Mouse (Mus musculus) liver, embryonic 14.5 days (tissue): ENCODE results near the gene Eras. TPM values are rescaled to one million over a fixed set of nuclear protein-coding genes. Genes with fewer than 3 reads are reported as not detected.

Source experiments
- ATAC-seq: fragments of 200-750 bp; cut with Nextera tagmentation; 2 replicates; pipeline ENCODE4 v1.8.0; 2017; ENCODE audit warnings: moderate number of reproducible peaks, mild to moderate bottlenecking, moderate library complexity; ENCODE audit not compliant: insufficient read depth
- DNase-seq, 3 experiments: peaks; one replicate each; pipeline ENCODE4 v3.0.0-alpha.2; 2012 to 2013; ENCODE audit warnings: low read depth in 3 of 3, low spot score in 3 of 3
- H3K27ac ChIP-seq: fragments of 300-500 bp; sonication (generic); 2 replicates; pipeline ENCODE4 v1.5.1; 2014; ENCODE audit warnings: moderate library complexity, mild to moderate bottlenecking, control low read depth, inconsistent platforms
- H3K27me3 ChIP-seq: fragments of 300-500 bp; sonication (generic); 2 replicates; pipeline ENCODE4 v1.6.1; 2014; ENCODE audit warnings: mild to moderate bottlenecking, low read length, moderate library complexity; ENCODE audit not compliant: control insufficient read depth, insufficient read depth
- H3K36me3 ChIP-seq: fragments of 300-500 bp; sonication (generic); replicated peaks from 2 replicates; pipeline ENCODE4 v1.6.1; 2014; ENCODE audit warnings: low read depth; ENCODE audit not compliant: control insufficient read depth, insufficient read depth
- H3K4me1 ChIP-seq, 2 experiments: fragments of 200-500 bp in 1 of 2; fragments of 300-500 bp in 1 of 2; sonication (generic) in 1 of 2; replicated peaks; 2 replicates each; pipeline ENCODE4 v1.6.1; 2012 to 2014; ENCODE audit warnings: antibody characterized with exemption in 1 of 2, inconsistent platforms in 1 of 2, low read length in 1 of 2; ENCODE audit not compliant: control insufficient read depth in 2 of 2, insufficient read depth in 2 of 2
- H3K4me2 ChIP-seq: fragments of 300-500 bp; sonication (generic); 2 replicates; pipeline ENCODE4 v1.6.1; 2014; ENCODE audit warnings: low read depth, mild to moderate bottlenecking, control low read depth, moderate library complexity
- H3K4me3 ChIP-seq, 2 experiments: fragments of 200-500 bp in 1 of 2; fragments of 300-500 bp in 1 of 2; sonication (generic) in 1 of 2; 2 replicates each; pipeline ENCODE4 v1.5.1; 2012 to 2014; ENCODE audit warnings: low read depth in 2 of 2, low read length in 2 of 2, mild to moderate bottlenecking in 2 of 2, control low read depth in 1 of 2, inconsistent platforms in 1 of 2, moderate library complexity in 1 of 2; ENCODE audit not compliant: insufficient read depth in 1 of 2
- H3K9ac ChIP-seq: fragments of 300-500 bp; sonication (generic); replicated peaks from 2 replicates; pipeline ENCODE4 v1.6.1; 2014; ENCODE audit warnings: mild to moderate bottlenecking, control low read depth, moderate library complexity
- H3K9me3 ChIP-seq: fragments of 300-500 bp; sonication (generic); 2 replicates; pipeline ENCODE4 v1.6.1; 2016; ENCODE audit warnings: low read length, mixed read lengths; ENCODE audit not compliant: control insufficient read depth
- CTCF ChIP-seq: IDR thresholded peaks from 2 replicates; pipeline ENCODE4 v1.5.1; 2016; ENCODE audit warnings: antibody characterized with exemption, low read depth, control low read depth
- EP300 ChIP-seq: IDR thresholded peaks from 2 replicates; pipeline ENCODE4 v1.6.1; 2016; ENCODE audit warnings: antibody characterized with exemption, low read depth
- WGBS: fragments of 180-500 bp; shearing (Covaris S2); extraction: QIAGEN DNeasy Blood & Tissue Kit; methylation state at CpG from one replicate; pipeline ENCODE4 v1.1.7; 2014; ENCODE audit not compliant: insufficient replicate concordance; 5-methylcytosine and 5-hydroxymethylcytosine counted together
- polyA plus RNA-seq, 2 experiments: library from polyadenylated mRNA; depleted of rRNA in 1 of 2; stranded (reverse) in 1 of 2; unstranded in 1 of 2; fragments of >200 nt; fragmentation: Nextera tagmentation in 1 of 2; extraction: Ambion mirVana in 1 of 2; gene quantifications; 2 replicates each; pipeline versions ENCODE4 v1.2.1 to v1.2.3; 2012 to 2014

The Eras gene
- polyA plus RNA-seq, 2 experiments: not detected

GRCm38 (mm10) chrX:7967596-7968201, 39.3 kb upstream of the Eras start:
- 27% methylated on average over 8 of the region's 9 CpGs for WGBS
- DNase-seq (peak; percentile 57 to 62 (median 60)), ATAC-seq (peak; percentile 81)
- Histone ChIP-seq H3K4me3 (peak overlapping the region; percentile 85 to 100), H3K9me3 (no peaks in the 10 kb centered on the region), H3K27me3 (no peaks in the 10 kb centered on the region), H3K4me2 (peak overlapping the region; percentile 85), H3K27ac (peak overlapping the region; percentile 91), H3K36me3 (peaks cover 4% of the 10 kb centered on the region), H3K9ac (peak overlapping the region; percentile 94), H3K4me1 (peaks cover 29 to 37% of the 10 kb centered on the region in 2 experiments)
- TF ChIP-seq EP300 (no peak), CTCF (peak; percentile 63)

GRCm38 (mm10) chrX:7966161-7966560, 37.8 kb upstream of the Eras start:
- Histone ChIP-seq H3K36me3 (peaks cover 17% of the 10 kb centered on the region), H3K4me3 (peak overlapping the region; percentile 85 to 100), H3K27ac (peak overlapping the region; percentile 91), H3K9me3 (no peaks in the 10 kb centered on the region), H3K9ac (peak overlapping the region; percentile 94), H3K27me3 (no peaks in the 10 kb centered on the region), H3K4me2 (peak overlapping the region; percentile 85), H3K4me1 (peaks cover 20 to 26% of the 10 kb centered on the region in 2 experiments)
- TF ChIP-seq CTCF (no peak), EP300 (0 out of 2 replicates have a peak, but pooled peaks have one; percentile 30)
- ATAC-seq (no peak), DNase-seq (peak in 1 of 3 experiments; percentile 24)
- WGBS: 12% methylated on average over 4 of the region's 4 CpGs

- Histone ChIP-seq H3K27ac (peak overlapping the region; percentile 59), H3K36me3 (peaks cover 38% of the 10 kb centered on the region), H3K4me2 (peak overlapping the region; percentile 85), H3K27me3 (no peaks in the 10 kb centered on the region), H3K4me1 (peaks cover 4 to 6% of the 10 kb centered on the region in 2 experiments; a peak in 2 of 4 replicates), H3K9ac (peak overlapping the region; percentile 94), H3K4me3 (peak overlapping the region; percentile 29 to 85), H3K9me3 (no peaks in the 10 kb centered on the region)
- ATAC-seq: no peak
- WGBS: 23% methylated on average over 7 of the region's 7 CpGs
- DNase-seq: no peak
- no peak for TF ChIP-seq EP300
- TF ChIP-seq CTCF: no peak
These were observed 35.6 kb upstream of the Eras start for GRCm38 (mm10) chrX:7963829-7964626.

- H3K27me3 ChIP-seq: no peaks in the 10 kb centered on the region
- H3K4me2 ChIP-seq: no peak overlapping the region
- TF ChIP-seq CTCF (no peak), EP300 (no peak)
- H3K9me3 ChIP-seq: no peaks in the 10 kb centered on the region
- ATAC-seq: no peak
- peaks cover 49% of the 10 kb centered on the region for H3K36me3 ChIP-seq
- no peak for DNase-seq
- no peak overlapping the region for H3K4me3 ChIP-seq
- H3K4me1 ChIP-seq: no peaks in the 10 kb centered on the region; a peak in 1 of 4 replicates
- no peak overlapping the region for H3K9ac ChIP-seq
- no peak overlapping the region for H3K27ac ChIP-seq
- WGBS: 92% methylated on average over 9 of the region's 9 CpGs
These were observed 30.5 kb upstream of the Eras start for GRCm38 (mm10) chrX:7958868-7959267.

GRCm38 (mm10) chrX:7950091-7950490, 21.7 kb upstream of the Eras start:
- no peak overlapping the region for H3K9ac ChIP-seq
- TF ChIP-seq CTCF: no peak
- TF ChIP-seq EP300: no peak
- no peaks in the 10 kb centered on the region for H3K27me3 ChIP-seq
- no peaks in the 10 kb centered on the region for H3K9me3 ChIP-seq
- H3K4me3 ChIP-seq: no peak overlapping the region
- DNase-seq (no peak), ATAC-seq (no peak)
- 73% methylated on average over 7 of the region's 7 CpGs for WGBS
- H3K4me1 ChIP-seq: peaks cover 0 to 5% of the 10 kb centered on the region in 2 experiments; a peak in 1 of 4 replicates
- no peaks in the 10 kb centered on the region for H3K36me3 ChIP-seq
- H3K4me2 ChIP-seq: no peak overlapping the region
- no peak overlapping the region for H3K27ac ChIP-seq
